11 mouse cellular contexts compared by ENCODE assay signal in the genomic region with DNA sequence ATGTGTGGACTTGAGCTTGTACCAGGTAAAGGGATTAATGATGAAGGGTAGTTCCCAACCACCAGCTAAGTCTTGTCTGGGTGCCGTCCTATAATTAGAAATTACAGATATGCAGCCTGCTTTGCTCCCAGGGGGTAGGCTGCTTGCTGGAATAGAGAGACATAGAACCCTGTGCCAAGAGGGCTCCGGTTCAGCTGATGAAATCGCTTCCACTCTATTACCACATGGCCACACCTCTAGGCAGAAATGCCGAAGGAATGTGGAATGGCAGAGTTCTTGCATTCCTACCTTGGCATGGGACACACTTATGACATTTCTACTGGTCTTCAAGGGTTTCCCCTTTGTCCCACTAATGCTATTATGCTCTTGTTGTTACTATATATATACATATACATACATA.
A peak's percentile ranks its signal among the peaks of the same experiment; 100 is the strongest.
DNase-seq lines count a peak whose midpoint lies in the region; ATAC-seq and TF ChIP-seq lines count a peak whose summit lies in the region.
"Had no signal": no experiment of that assay in that cellular context is flagged by ENCODE, and none has a peak within 500 bp of the region (broad histone marks: within the 10 kb centered on the region; RNA-seq: fewer than 3 reads in every experiment).

No protein-coding gene starts in this region.

- DNase-seq in embryonic facial prominence, embryonic 14.5 days (ENCODE audit: low spot score), result no peak
- no peak for DNase-seq in embryonic facial prominence, embryonic 10.5 days (ENCODE audit: low spot score)
- DNase-seq in lung, postnatal 0 days (ENCODE audit: low spot score), result peak; percentile 93
- no peak for DNase-seq in forebrain, postnatal 0 days
- DNase-seq in testis, postnatal 10 days (ENCODE audit: low spot score), result no peak
- DNase-seq: cerebellum, adult 8-10 months had no signal

- no peak overlapping the region for H3K4me3 ChIP-seq in embryonic facial prominence, embryonic 14.5 days (ENCODE audit: low read depth, low read length)
- H3K4me3 ChIP-seq in embryonic facial prominence, embryonic 10.5 days, result no peak overlapping the region
- no peak overlapping the region for H3K4me3 ChIP-seq in embryonic fibroblast, embryonic 13.5 days (ENCODE audit: insufficient read depth, low read length)
- no peak overlapping the region for H3K4me3 ChIP-seq in heart, embryonic 14.5 days (ENCODE audit: control insufficient read depth in 1 of 2, insufficient read depth in 1 of 2, low read depth in 1 of 2, low read length in 2 of 2)
- H3K4me3 ChIP-seq in lung, postnatal 0 days (ENCODE audit: low read depth, low read length), result no peak overlapping the region
- no peak overlapping the region for H3K4me3 ChIP-seq in forebrain, postnatal 0 days (ENCODE audit: low read depth, low read length)
- no peak overlapping the region for H3K4me3 ChIP-seq in neural tube, embryonic 15.5 days (replicated peaks)
- H3K4me3 ChIP-seq: limb, embryonic 15.5 days had no signal

- 62% methylated on average over 4 of the region's 4 CpGs for WGBS in embryonic facial prominence, embryonic 14.5 days
- WGBS in embryonic facial prominence, embryonic 10.5 days, result 90% methylated on average over 4 of the region's 4 CpGs
- 27% methylated on average over 4 of the region's 4 CpGs for WGBS in heart, embryonic 14.5 days
- 38% methylated on average over 4 of the region's 4 CpGs for WGBS in lung, postnatal 0 days
- 78% methylated on average over 4 of the region's 4 CpGs for WGBS in forebrain, postnatal 0 days
- WGBS in neural tube, embryonic 15.5 days, result 88% methylated on average over 4 of the region's 4 CpGs

- TF ChIP-seq EP300 in lung, postnatal 0 days (IDR thresholded peaks at IDR 0.05), result peak; percentile 100

- H3K36me3 ChIP-seq in embryonic facial prominence, embryonic 14.5 days (ENCODE audit: control insufficient read depth, insufficient read depth, low read length), result no peaks in the 10 kb centered on the region
- H3K36me3 ChIP-seq in embryonic facial prominence, embryonic 10.5 days (replicated peaks), result no peaks in the 10 kb centered on the region
- H3K36me3 ChIP-seq in heart, embryonic 14.5 days (ENCODE audit: control insufficient read depth, insufficient read depth, low read length), result no peaks in the 10 kb centered on the region
- no peaks in the 10 kb centered on the region for H3K36me3 ChIP-seq in lung, postnatal 0 days (ENCODE audit: insufficient read depth, low read length)
- no peaks in the 10 kb centered on the region for H3K36me3 ChIP-seq in forebrain, postnatal 0 days (ENCODE audit: insufficient read depth)
- H3K36me3 ChIP-seq in neural tube, embryonic 15.5 days, result no peaks in the 10 kb centered on the region
- H3K36me3 ChIP-seq: limb, embryonic 15.5 days had no signal

- 0 out of 2 replicates have a peak, but pooled peaks cover 2% of the 10 kb centered on the region for H3K4me1 ChIP-seq in embryonic facial prominence, embryonic 14.5 days (ENCODE audit: control insufficient read depth, insufficient read depth, low read length)
- 0 out of 2 replicates have a peak, but pooled peaks cover 4% of the 10 kb centered on the region for H3K4me1 ChIP-seq in embryonic facial prominence, embryonic 10.5 days
- H3K4me1 ChIP-seq in embryonic fibroblast, embryonic 13.5 days (ENCODE audit: control insufficient read depth, insufficient read depth, low read length), result peaks cover 1% of the 10 kb centered on the region
- peaks cover 8 to 32% of the 10 kb centered on the region in 2 experiments for H3K4me1 ChIP-seq in heart, embryonic 14.5 days (ENCODE audit: control insufficient read depth in 2 of 2, insufficient read depth in 2 of 2, low read length in 2 of 2)
- H3K4me1 ChIP-seq in lung, postnatal 0 days (ENCODE audit: insufficient read depth, low read depth, low read length), result peaks cover 15% of the 10 kb centered on the region; the same call in 1 of the 2 replicates
- no peaks in the 10 kb centered on the region for H3K4me1 ChIP-seq in forebrain, postnatal 0 days (ENCODE audit: insufficient read depth)
- H3K4me1 ChIP-seq in neural tube, embryonic 15.5 days, result no peaks in the 10 kb centered on the region

- no peak overlapping the region for H3K9ac ChIP-seq in embryonic facial prominence, embryonic 14.5 days (ENCODE audit: low read depth, low read length)
- H3K9ac ChIP-seq in heart, embryonic 14.5 days (ENCODE audit: low read length), result no peak overlapping the region
- no peak overlapping the region for H3K9ac ChIP-seq in lung, postnatal 0 days (replicated peaks; ENCODE audit: low read depth)
- H3K9ac ChIP-seq in forebrain, postnatal 0 days, result no peak overlapping the region
- H3K9ac ChIP-seq in neural tube, embryonic 15.5 days (replicated peaks), result no peak overlapping the region
- H3K9ac ChIP-seq: limb, embryonic 15.5 days had no signal

- no peaks in the 10 kb centered on the region for H3K9me3 ChIP-seq in embryonic facial prominence, embryonic 14.5 days (ENCODE audit: control insufficient read depth, low read length)
- H3K9me3 ChIP-seq in embryonic facial prominence, embryonic 10.5 days, result no peaks in the 10 kb centered on the region
- no peaks in the 10 kb centered on the region for H3K9me3 ChIP-seq in heart, embryonic 14.5 days (ENCODE audit: control insufficient read depth, low read length)
- no peaks in the 10 kb centered on the region for H3K9me3 ChIP-seq in lung, postnatal 0 days (ENCODE audit: low read length)
- H3K9me3 ChIP-seq in forebrain, postnatal 0 days (ENCODE audit: low read length), result no peaks in the 10 kb centered on the region
- no peaks in the 10 kb centered on the region for H3K9me3 ChIP-seq in neural tube, embryonic 15.5 days (replicated peaks)
- H3K9me3 ChIP-seq: limb, embryonic 15.5 days had no signal

- no peak for TF ChIP-seq POLR2A in embryonic fibroblast, embryonic 13.5 days (IDR thresholded peaks at IDR 0.05; ENCODE audit: low read depth, low read length)

- H3K27me3 ChIP-seq in embryonic facial prominence, embryonic 14.5 days (replicated peaks; ENCODE audit: control insufficient read depth, insufficient read depth, low read length), result no peaks in the 10 kb centered on the region
- H3K27me3 ChIP-seq in embryonic facial prominence, embryonic 10.5 days (replicated peaks; ENCODE audit: low read depth, poor library complexity, severe bottlenecking), result no peaks in the 10 kb centered on the region
- H3K27me3 ChIP-seq in heart, embryonic 14.5 days (ENCODE audit: control insufficient read depth, insufficient read depth, low read length), result no peaks in the 10 kb centered on the region
- no peaks in the 10 kb centered on the region for H3K27me3 ChIP-seq in lung, postnatal 0 days (replicated peaks; ENCODE audit: insufficient read depth, low read length)
- no peaks in the 10 kb centered on the region for H3K27me3 ChIP-seq in forebrain, postnatal 0 days (ENCODE audit: insufficient read depth, low read length)
- no peaks in the 10 kb centered on the region for H3K27me3 ChIP-seq in neural tube, embryonic 15.5 days (replicated peaks)
- H3K27me3 ChIP-seq: limb, embryonic 15.5 days had no signal

- 0 out of 2 replicates have a peak, but pooled peaks have one; percentile 15 for ATAC-seq in embryonic facial prominence, embryonic 14.5 days (ENCODE audit: low read depth)
- 0 out of 2 replicates have a peak, but pooled peaks have one; percentile 59 for ATAC-seq in heart, embryonic 14.5 days (ENCODE audit: insufficient number of reproducible peaks, insufficient read depth, low FRiP score, low read depth)
- ATAC-seq in lung, postnatal 0 days, result peak; percentile 91
- no peak for ATAC-seq in forebrain, postnatal 0 days
- ATAC-seq in neural tube, embryonic 15.5 days (ENCODE audit: low FRiP score), result no peak
- ATAC-seq: forebrain, embryonic 16.5 days had no signal

- H3K27ac ChIP-seq in embryonic facial prominence, embryonic 14.5 days (replicated peaks; ENCODE audit: low read depth, low read length), result no peak overlapping the region
- no peak overlapping the region for H3K27ac ChIP-seq in embryonic facial prominence, embryonic 10.5 days (replicated peaks)
- peak overlapping the region; percentile 41; the same call in 1 of the 2 replicates for H3K27ac ChIP-seq in embryonic fibroblast, embryonic 13.5 days (ENCODE audit: insufficient read depth, low read length)
- H3K27ac ChIP-seq in heart, embryonic 14.5 days (replicated peaks in 1 of 2; ENCODE audit: control insufficient read depth in 1 of 2, insufficient read depth in 1 of 2, low read depth in 2 of 2, low read length in 2 of 2), result peak overlapping the region in 1 of 2 experiments; percentile 64; a peak in 3 of 4 replicates
- peak overlapping the region; percentile 48 for H3K27ac ChIP-seq in lung, postnatal 0 days (ENCODE audit: low read length)
- H3K27ac ChIP-seq in forebrain, postnatal 0 days (ENCODE audit: low read depth, low read length), result no peak overlapping the region
- no peak overlapping the region for H3K27ac ChIP-seq in neural tube, embryonic 15.5 days (replicated peaks)
- H3K27ac ChIP-seq: limb, embryonic 15.5 days had no signal

- TF ChIP-seq CTCF in embryonic fibroblast, embryonic 13.5 days (IDR thresholded peaks at IDR 0.05; ENCODE audit: borderline replicate concordance, insufficient read depth, low read length), result no peak
- TF ChIP-seq CTCF in lung, postnatal 0 days (IDR thresholded peaks at IDR 0.05), result no peak
- TF ChIP-seq CTCF in forebrain, postnatal 0 days (IDR thresholded peaks at IDR 0.05; ENCODE audit: low read depth), result no peak

- no peak overlapping the region for H3K4me2 ChIP-seq in embryonic facial prominence, embryonic 14.5 days (ENCODE audit: low read depth, low read length)
- H3K4me2 ChIP-seq in heart, embryonic 14.5 days (ENCODE audit: low read length), result peak overlapping the region; percentile 32
- no peak overlapping the region for H3K4me2 ChIP-seq in lung, postnatal 0 days (replicated peaks; ENCODE audit: low read depth, low read length)
- no peak overlapping the region for H3K4me2 ChIP-seq in forebrain, postnatal 0 days (ENCODE audit: low read depth)
- no peak overlapping the region for H3K4me2 ChIP-seq in neural tube, embryonic 15.5 days
- H3K4me2 ChIP-seq: limb, embryonic 15.5 days had no signal

Comparison
In these comparisons a context has a peak if more than half of its experiments do, and no peak if none do; other contexts are left out.
1. ATAC-seq: peak in embryonic facial prominence, embryonic 14.5 days (single experiment), heart, embryonic 14.5 days (single experiment) and lung, postnatal 0 days (single experiment); none in forebrain, postnatal 0 days (single experiment) and neural tube, embryonic 15.5 days (single experiment).
2. H3K27ac ChIP-seq: peak in embryonic fibroblast, embryonic 13.5 days (single experiment) and lung, postnatal 0 days (single experiment); none in embryonic facial prominence, embryonic 14.5 days (single experiment), embryonic facial prominence, embryonic 10.5 days (single experiment), forebrain, postnatal 0 days (single experiment) and neural tube, embryonic 15.5 days (single experiment).